Mouse (Mus musculus): ENCODE data around the gene Mapk8. TPM values are rescaled to one million over a fixed set of nuclear protein-coding genes. Genes with fewer than 3 reads are reported as not detected.

The Mapk8 gene
- total RNA-seq, 1 experiment = 19.6 TPM

DNA sequence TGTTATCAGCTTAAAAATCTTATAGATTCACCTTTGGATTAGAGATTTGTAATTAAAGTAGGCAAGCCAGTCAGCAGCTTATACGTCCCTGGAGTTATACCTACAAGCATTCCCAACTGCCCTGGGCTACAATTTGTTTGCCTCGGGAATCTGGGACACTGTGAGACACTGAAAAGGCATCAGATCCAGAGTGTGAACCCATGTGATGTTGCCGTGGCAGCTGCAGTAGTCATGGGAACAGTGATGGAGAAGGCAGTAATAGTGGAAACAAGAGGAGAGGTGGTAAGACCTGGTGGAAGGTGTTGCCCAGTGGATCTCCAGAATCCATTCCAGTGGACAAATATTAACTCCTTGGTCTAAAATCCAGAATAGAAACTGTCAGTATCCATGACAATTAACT is 16.7 kb upstream of the Mapk8 start:
- no peak overlapping the region for H3K9ac ChIP-seq (ENCODE audit: insufficient read depth, low read depth, low read length, poor library complexity, severe bottlenecking)
- no peak for DNase-seq (ENCODE audit: low read depth, low spot score)
- H3K4me1 ChIP-seq (ENCODE audit: control insufficient read depth in 2 of 2, insufficient read depth in 2 of 2, low read length in 2 of 2, poor library complexity in 1 of 2) = no peaks in the 10 kb centered on the region
- no peaks in the 10 kb centered on the region for H3K36me3 ChIP-seq (ENCODE audit: control insufficient read depth, insufficient read depth, low read length, poor library complexity, severe bottlenecking)
- H3K4me3 ChIP-seq (ENCODE audit: insufficient read depth in 1 of 2, low read depth in 1 of 2, low read length in 2 of 2, poor library complexity in 1 of 2, severe bottlenecking in 1 of 2) = no peak overlapping the region
- TF ChIP-seq HCFC1 (IDR thresholded peaks at IDR 0.05; ENCODE audit: borderline replicate concordance, insufficient read depth, low read length) = no peak
- no peak for TF ChIP-seq ZC3H11A (IDR thresholded peaks at IDR 0.05; ENCODE audit: borderline replicate concordance, low read depth, low read length)
- no peak overlapping the region for H3K27ac ChIP-seq (ENCODE audit: insufficient read depth, low read depth, low read length, poor library complexity, severe bottlenecking)
- in situ Hi-C loops (cut with MboI; ENCODE audit: low sequenced_read_pairs in 2 of 2, unreplicated experiment in 2 of 2) = no loop called here
- no peaks in the 10 kb centered on the region for H3K9me3 ChIP-seq (ENCODE audit: control insufficient read depth, insufficient read depth, low read depth, low read length)

GRCm38 (mm10) chr14:33450331-33450730 is 3.4 kb upstream of the Mapk8 start:
- Histone ChIP-seq H3K9me3 (ENCODE audit: control insufficient read depth, insufficient read depth, low read depth, low read length) (no peaks in the 10 kb centered on the region), H3K4me3 (ENCODE audit: insufficient read depth in 1 of 2, low read depth in 1 of 2, low read length in 2 of 2, poor library complexity in 1 of 2, severe bottlenecking in 1 of 2) (no peak overlapping the region), H3K27ac (ENCODE audit: insufficient read depth, low read depth, low read length, poor library complexity, severe bottlenecking) (no peak overlapping the region), H3K9ac (ENCODE audit: insufficient read depth, low read depth, low read length, poor library complexity, severe bottlenecking) (no peak overlapping the region), H3K4me1 (ENCODE audit: control insufficient read depth in 2 of 2, insufficient read depth in 2 of 2, low read length in 2 of 2, poor library complexity in 1 of 2) (peaks cover 2% of the 10 kb centered on the region in 2 experiments; a peak in 2 of 4 replicates), H3K36me3 (ENCODE audit: control insufficient read depth, insufficient read depth, low read length, poor library complexity, severe bottlenecking) (no peaks in the 10 kb centered on the region)
- TF ChIP-seq HCFC1 (IDR thresholded peaks at IDR 0.05; ENCODE audit: borderline replicate concordance, insufficient read depth, low read length) (no peak), ZC3H11A (IDR thresholded peaks at IDR 0.05; ENCODE audit: borderline replicate concordance, low read depth, low read length) (no peak), MAFK (IDR thresholded peaks at IDR 0.05; ENCODE audit: insufficient read depth, low read depth, low read length) (no peak), ZNF384 (IDR thresholded peaks at IDR 0.05; ENCODE audit: low read depth, low read length) (no peak), CHD2 (IDR thresholded peaks at IDR 0.05; ENCODE audit: low read depth, low read length) (no peak)
- no peak for DNase-seq (ENCODE audit: low read depth, low spot score)
- in situ Hi-C loops (cut with MboI; ENCODE audit: low sequenced_read_pairs in 2 of 2, unreplicated experiment in 2 of 2) = no loop called here

DNA sequence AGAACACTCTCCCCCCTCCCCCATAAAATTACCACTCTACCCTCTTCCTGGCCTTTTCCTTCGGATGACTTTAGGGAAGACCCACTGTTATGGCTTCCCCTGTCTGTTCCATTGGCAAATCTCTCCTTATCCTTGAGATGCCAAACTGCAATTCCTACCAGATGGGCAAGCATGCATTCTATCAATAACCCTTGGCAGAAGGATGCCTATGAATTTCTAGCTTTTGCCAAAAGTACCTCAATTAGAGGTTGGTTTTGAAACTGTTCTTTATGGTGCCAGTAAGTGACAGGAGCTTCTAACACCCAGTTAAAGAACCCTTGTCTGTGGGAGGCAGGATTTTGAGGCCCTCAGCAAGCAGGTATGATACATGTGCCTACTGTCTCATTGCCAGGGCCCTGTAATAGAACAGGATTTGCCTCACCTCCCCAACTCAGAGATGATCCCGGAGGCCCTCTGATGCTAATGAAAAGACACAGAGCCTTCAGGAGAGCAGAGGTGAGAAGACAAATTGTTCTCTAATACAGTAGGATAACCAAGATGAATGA is 2.4 kb upstream of the Mapk8 start:
- no peak for DNase-seq (ENCODE audit: low read depth, low spot score)
- in situ Hi-C loops (cut with MboI; ENCODE audit: low sequenced_read_pairs in 2 of 2, unreplicated experiment in 2 of 2) = no loop called here

DNA sequence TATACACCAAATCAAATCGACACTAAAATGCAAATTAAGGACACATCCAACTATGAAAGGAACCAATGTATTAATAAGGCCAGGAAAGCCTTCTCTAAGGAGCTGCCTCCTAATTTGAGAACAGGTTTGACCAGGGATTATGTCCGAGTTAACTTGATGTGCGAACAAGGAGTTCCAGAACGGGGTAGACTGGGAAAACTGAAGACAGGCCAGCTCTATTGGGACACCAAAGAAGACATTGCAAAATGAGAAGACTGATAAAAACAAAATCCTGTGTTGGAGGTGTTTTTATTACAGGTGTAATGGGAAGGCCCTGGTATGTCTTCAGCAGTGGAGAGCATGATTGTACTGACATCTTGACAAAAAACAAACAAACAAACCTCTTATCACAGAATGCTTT is 1.3 kb upstream of the Mapk8 start:
- no peaks in the 10 kb centered on the region for H3K36me3 ChIP-seq (ENCODE audit: control insufficient read depth, insufficient read depth, low read length, poor library complexity, severe bottlenecking)
- no peaks in the 10 kb centered on the region for H3K9me3 ChIP-seq (ENCODE audit: control insufficient read depth, insufficient read depth, low read depth, low read length)
- in situ Hi-C loops (cut with MboI; ENCODE audit: low sequenced_read_pairs in 2 of 2, unreplicated experiment in 2 of 2) = no loop called here
- no peak for DNase-seq (ENCODE audit: low read depth, low spot score)
- H3K9ac ChIP-seq (ENCODE audit: insufficient read depth, low read depth, low read length, poor library complexity, severe bottlenecking) = no peak overlapping the region
- H3K27ac ChIP-seq (ENCODE audit: insufficient read depth, low read depth, low read length, poor library complexity, severe bottlenecking) = no peak overlapping the region
- no peak overlapping the region for H3K4me3 ChIP-seq (ENCODE audit: insufficient read depth in 1 of 2, low read depth in 1 of 2, low read length in 2 of 2, poor library complexity in 1 of 2, severe bottlenecking in 1 of 2)
- H3K4me1 ChIP-seq (ENCODE audit: control insufficient read depth in 2 of 2, insufficient read depth in 2 of 2, low read length in 2 of 2, poor library complexity in 1 of 2) = peaks cover 2% of the 10 kb centered on the region in 2 experiments; a peak in 2 of 4 replicates
- TF ChIP-seq ZNF384 (IDR thresholded peaks at IDR 0.05; ENCODE audit: low read depth, low read length) = no peak
- TF ChIP-seq MAFK (IDR thresholded peaks at IDR 0.05; ENCODE audit: insufficient read depth, low read depth, low read length) = no peak
- TF ChIP-seq HCFC1 (IDR thresholded peaks at IDR 0.05; ENCODE audit: borderline replicate concordance, insufficient read depth, low read length) = no peak
- TF ChIP-seq ZC3H11A (IDR thresholded peaks at IDR 0.05; ENCODE audit: borderline replicate concordance, low read depth, low read length) = no peak
- TF ChIP-seq CHD2 (IDR thresholded peaks at IDR 0.05; ENCODE audit: low read depth, low read length) = no peak

More for the DNA sequence above, 2.4 kb upstream of the Mapk8 start:
- Histone ChIP-seq H3K27ac (ENCODE audit: insufficient read depth, low read depth, low read length, poor library complexity, severe bottlenecking) (no peak overlapping the region), H3K4me1 (ENCODE audit: control insufficient read depth in 2 of 2, insufficient read depth in 2 of 2, low read length in 2 of 2, poor library complexity in 1 of 2) (peaks cover 2% of the 10 kb centered on the region in 2 experiments; a peak in 2 of 4 replicates), H3K9me3 (ENCODE audit: control insufficient read depth, insufficient read depth, low read depth, low read length) (no peaks in the 10 kb centered on the region), H3K36me3 (ENCODE audit: control insufficient read depth, insufficient read depth, low read length, poor library complexity, severe bottlenecking) (no peaks in the 10 kb centered on the region), H3K9ac (ENCODE audit: insufficient read depth, low read depth, low read length, poor library complexity, severe bottlenecking) (no peak overlapping the region), H3K4me3 (ENCODE audit: insufficient read depth in 1 of 2, low read depth in 1 of 2, low read length in 2 of 2, poor library complexity in 1 of 2, severe bottlenecking in 1 of 2) (no peak overlapping the region)
- TF ChIP-seq HCFC1 (IDR thresholded peaks at IDR 0.05; ENCODE audit: borderline replicate concordance, insufficient read depth, low read length) (no peak), MAFK (IDR thresholded peaks at IDR 0.05; ENCODE audit: insufficient read depth, low read depth, low read length) (no peak), ZC3H11A (IDR thresholded peaks at IDR 0.05; ENCODE audit: borderline replicate concordance, low read depth, low read length) (no peak), CHD2 (IDR thresholded peaks at IDR 0.05; ENCODE audit: low read depth, low read length) (no peak), ZNF384 (IDR thresholded peaks at IDR 0.05; ENCODE audit: low read depth, low read length) (no peak)
